Mouse (Mus musculus) brown adipose tissue, adult 24 weeks (tissue): ENCODE measurements around the gene Asb1. TPM values are rescaled to one million over a fixed set of nuclear protein-coding genes. Genes with fewer than 3 reads are reported as not detected.

Source experiments
- H3K27ac ChIP-seq: fragments of 200-500 bp; replicated peaks from 2 replicates; pipeline ENCODE4 v1.5.1; 2012; ENCODE audit warnings: low read depth, mild to moderate bottlenecking, low read length
- H3K4me1 ChIP-seq: fragments of 200-500 bp; 2 replicates; pipeline ENCODE4 v1.6.1; 2012; ENCODE audit warnings: low read length, mixed read lengths; ENCODE audit not compliant: control insufficient read depth, insufficient read depth, insufficient read length
- H3K4me3 ChIP-seq: fragments of 200-500 bp; 2 replicates; pipeline ENCODE4 v1.5.1; 2012; ENCODE audit warnings: low read depth, mild to moderate bottlenecking, low read length, moderate library complexity; ENCODE audit not compliant: insufficient read depth
- polyA plus RNA-seq: library from polyadenylated mRNA; stranded (reverse); fragments of >200 nt; gene quantifications from 2 replicates; pipeline ENCODE4 v1.2.4, GENCODE M21; 2012; ENCODE audit not compliant: missing spikeins, insufficient read depth, insufficient read length

The Asb1 gene
- polyA plus RNA-seq, 1 experiment = 5.0 TPM

GRCm38 (mm10) chr1:91567269-91567668 lies 26.9 kb downstream of the Asb1 start:
- H3K4me1 ChIP-seq = no peaks in the 10 kb centered on the region
- H3K27ac ChIP-seq = no peak overlapping the region
- H3K4me3 ChIP-seq = no peak overlapping the region

- H3K27ac ChIP-seq = no peak overlapping the region
- no peaks in the 10 kb centered on the region for H3K4me1 ChIP-seq
- H3K4me3 ChIP-seq = no peak overlapping the region
These were observed 32.1 kb downstream of the Asb1 start for GRCm38 (mm10) chr1:91572458-91572857.

GRCm38 (mm10) chr1:91574208-91574607 lies 33.9 kb downstream of the Asb1 start:
- Histone ChIP-seq H3K4me3 (no peak overlapping the region), H3K27ac (no peak overlapping the region), H3K4me1 (no peaks in the 10 kb centered on the region)

- Histone ChIP-seq H3K27ac (no peak overlapping the region), H3K4me1 (no peaks in the 10 kb centered on the region), H3K4me3 (no peak overlapping the region)
These were observed 37.7 kb downstream of the Asb1 start for GRCm38 (mm10) chr1:91577883-91578517.

- Histone ChIP-seq H3K27ac (no peak overlapping the region), H3K4me3 (no peak overlapping the region), H3K4me1 (no peaks in the 10 kb centered on the region)
These were observed 40.2 kb downstream of the Asb1 start for GRCm38 (mm10) chr1:91580503-91580902.

GRCm38 (mm10) chr1:91581206-91581605 lies 40.9 kb downstream of the Asb1 start:
- Histone ChIP-seq H3K4me1 (no peaks in the 10 kb centered on the region), H3K27ac (no peak overlapping the region), H3K4me3 (no peak overlapping the region)

- Histone ChIP-seq H3K27ac (no peak overlapping the region), H3K4me3 (no peak overlapping the region), H3K4me1 (no peaks in the 10 kb centered on the region)
These were observed 44.9 kb downstream of the Asb1 start for GRCm38 (mm10) chr1:91584969-91585835.

GRCm38 (mm10) chr1:91589738-91590137 lies 49.4 kb downstream of the Asb1 start:
- Histone ChIP-seq H3K27ac (no peak overlapping the region), H3K4me1 (no peaks in the 10 kb centered on the region), H3K4me3 (no peak overlapping the region)

- H3K4me3 ChIP-seq = no peak overlapping the region
- no peak overlapping the region for H3K27ac ChIP-seq
- H3K4me1 ChIP-seq = no peaks in the 10 kb centered on the region
These were observed 55.2 kb downstream of the Asb1 start for GRCm38 (mm10) chr1:91595521-91596020.

- Histone ChIP-seq H3K4me1 (no peaks in the 10 kb centered on the region), H3K4me3 (no peak overlapping the region), H3K27ac (no peak overlapping the region)
These were observed 57.3 kb downstream of the Asb1 start for GRCm38 (mm10) chr1:91597611-91598010.

- Histone ChIP-seq H3K27ac (no peak overlapping the region), H3K4me3 (no peak overlapping the region), H3K4me1 (no peaks in the 10 kb centered on the region)
These were observed 60.5 kb downstream of the Asb1 start for GRCm38 (mm10) chr1:91600671-91601361.

GRCm38 (mm10) chr1:91601362-91602096 lies 61.2 kb downstream of the Asb1 start:
- H3K4me1 ChIP-seq = no peaks in the 10 kb centered on the region
- no peak overlapping the region for H3K27ac ChIP-seq
- H3K4me3 ChIP-seq = no peak overlapping the region

GRCm38 (mm10) chr1:91605632-91606031 lies 65.3 kb downstream of the Asb1 start:
- H3K4me3 ChIP-seq = no peak overlapping the region
- no peaks in the 10 kb centered on the region for H3K4me1 ChIP-seq
- H3K27ac ChIP-seq = no peak overlapping the region

GRCm38 (mm10) chr1:91606701-91607100 lies 66.4 kb downstream of the Asb1 start:
- Histone ChIP-seq H3K27ac (no peak overlapping the region), H3K4me1 (no peaks in the 10 kb centered on the region), H3K4me3 (no peak overlapping the region)

GRCm38 (mm10) chr1:91607141-91607540 lies 66.8 kb downstream of the Asb1 start:
- Histone ChIP-seq H3K4me3 (no peak overlapping the region), H3K27ac (no peak overlapping the region), H3K4me1 (no peaks in the 10 kb centered on the region)
